Mouse (Mus musculus): ENCODE results near the gene Acbd6. TPM values are rescaled to one million over a fixed set of nuclear protein-coding genes. Genes with fewer than 3 reads are reported as not detected.

Acbd6 gene
- polyA plus RNA-seq, 1 experiment from 2014 or later = 109 TPM

GRCm38 (mm10) chr1:155608524-155608923, 50.6 kb downstream of the Acbd6 start:
- Histone ChIP-seq H3K4me1 (replicated peaks) (peaks cover 22% of the 10 kb centered on the region), H3K9ac (no peak overlapping the region), H3K36me3 (no peaks in the 10 kb centered on the region), H3K4me2 (no peak overlapping the region), H3K4me3 (no peak overlapping the region), H3K27ac (replicated peaks) (no peak overlapping the region), H3K27me3 (no peaks in the 10 kb centered on the region), H3K9me3 (no peaks in the 10 kb centered on the region)
- WGBS = 66% methylated on average over 4 of the region's 4 CpGs
- no peak for ATAC-seq (ENCODE audit: low FRiP score, low read depth)

GRCm38 (mm10) chr1:155614426-155614825, 56.5 kb downstream of the Acbd6 start:
- H3K4me3 ChIP-seq = no peak overlapping the region
- no peak overlapping the region for H3K27ac ChIP-seq (replicated peaks)
- no peaks in the 10 kb centered on the region for H3K4me1 ChIP-seq (replicated peaks)
- no peak for ATAC-seq (ENCODE audit: low FRiP score, low read depth)
- H3K27me3 ChIP-seq = no peaks in the 10 kb centered on the region
- no peak overlapping the region for H3K4me2 ChIP-seq
- no peak overlapping the region for H3K9ac ChIP-seq
- H3K9me3 ChIP-seq = no peaks in the 10 kb centered on the region
- H3K36me3 ChIP-seq = no peaks in the 10 kb centered on the region
- 55% methylated on average over 2 of the region's 2 CpGs for WGBS

GRCm38 (mm10) chr1:155621075-155621474, 63.2 kb downstream of the Acbd6 start:
- Histone ChIP-seq H3K4me1 (replicated peaks) (no peaks in the 10 kb centered on the region), H3K4me3 (no peak overlapping the region), H3K4me2 (no peak overlapping the region), H3K27ac (replicated peaks) (no peak overlapping the region), H3K9ac (no peak overlapping the region), H3K36me3 (peaks cover 8% of the 10 kb centered on the region), H3K9me3 (no peaks in the 10 kb centered on the region), H3K27me3 (no peaks in the 10 kb centered on the region)
- ATAC-seq (ENCODE audit: low FRiP score, low read depth) = no peak
- WGBS = 88% methylated on average over 6 of the region's 6 CpGs

GRCm38 (mm10) chr1:155623192-155623591, 65.3 kb downstream of the Acbd6 start:
- Histone ChIP-seq H3K4me1 (replicated peaks) (no peaks in the 10 kb centered on the region), H3K4me2 (no peak overlapping the region), H3K36me3 (peaks cover 8% of the 10 kb centered on the region), H3K4me3 (no peak overlapping the region), H3K9me3 (no peaks in the 10 kb centered on the region), H3K9ac (no peak overlapping the region), H3K27ac (replicated peaks) (no peak overlapping the region), H3K27me3 (no peaks in the 10 kb centered on the region)
- no peak for ATAC-seq (ENCODE audit: low FRiP score, low read depth)
- 90% methylated on average over 8 of the region's 8 CpGs for WGBS

- Histone ChIP-seq H3K4me3 (no peak overlapping the region), H3K4me2 (no peak overlapping the region), H3K36me3 (peaks cover 8% of the 10 kb centered on the region), H3K9ac (no peak overlapping the region), H3K27me3 (no peaks in the 10 kb centered on the region), H3K27ac (replicated peaks) (no peak overlapping the region), H3K4me1 (replicated peaks) (no peaks in the 10 kb centered on the region), H3K9me3 (no peaks in the 10 kb centered on the region)
- 89% methylated on average over 2 of the region's 2 CpGs for WGBS
- no peak for ATAC-seq (ENCODE audit: low FRiP score, low read depth)
These were observed 69.8 kb downstream of the Acbd6 start for GRCm38 (mm10) chr1:155627746-155628145.

- Histone ChIP-seq H3K9me3 (no peaks in the 10 kb centered on the region), H3K4me2 (no peak overlapping the region), H3K4me1 (replicated peaks) (no peaks in the 10 kb centered on the region), H3K9ac (no peak overlapping the region), H3K4me3 (no peak overlapping the region), H3K36me3 (no peaks in the 10 kb centered on the region), H3K27ac (replicated peaks) (no peak overlapping the region), H3K27me3 (no peaks in the 10 kb centered on the region)
- ATAC-seq (ENCODE audit: low FRiP score, low read depth) = no peak
- 81% methylated on average over 7 of the region's 7 CpGs for WGBS
These were observed 78.7 kb downstream of the Acbd6 start for GRCm38 (mm10) chr1:155636648-155637047.

GRCm38 (mm10) chr1:155645816-155646215, 87.9 kb downstream of the Acbd6 start:
- Histone ChIP-seq H3K36me3 (no peaks in the 10 kb centered on the region), H3K4me2 (no peak overlapping the region), H3K9me3 (no peaks in the 10 kb centered on the region), H3K4me3 (no peak overlapping the region), H3K27ac (replicated peaks) (no peak overlapping the region), H3K27me3 (no peaks in the 10 kb centered on the region), H3K4me1 (replicated peaks) (0 out of 2 replicates have a peak, but pooled peaks cover 4% of the 10 kb centered on the region), H3K9ac (no peak overlapping the region)
- 84% methylated on average over 5 of the region's 5 CpGs for WGBS
- no peak for ATAC-seq (ENCODE audit: low FRiP score, low read depth)

- 69% methylated on average over 10 of the region's 10 CpGs for WGBS
- no peak overlapping the region for H3K27ac ChIP-seq (replicated peaks)
- H3K4me2 ChIP-seq = no peak overlapping the region
- H3K27me3 ChIP-seq = no peaks in the 10 kb centered on the region
- H3K9ac ChIP-seq = no peak overlapping the region
- no peaks in the 10 kb centered on the region for H3K9me3 ChIP-seq
- 0 out of 2 replicates have a peak, but pooled peaks cover 4% of the 10 kb centered on the region for H3K4me1 ChIP-seq (replicated peaks)
- ATAC-seq (ENCODE audit: low FRiP score, low read depth) = no peak
- no peak overlapping the region for H3K4me3 ChIP-seq
- H3K36me3 ChIP-seq = no peaks in the 10 kb centered on the region
These were observed 88.7 kb downstream of the Acbd6 start for GRCm38 (mm10) chr1:155646345-155647307.

- no peak overlapping the region for H3K4me2 ChIP-seq
- no peak overlapping the region for H3K27ac ChIP-seq (replicated peaks)
- H3K9ac ChIP-seq = no peak overlapping the region
- H3K27me3 ChIP-seq = no peaks in the 10 kb centered on the region
- H3K9me3 ChIP-seq = no peaks in the 10 kb centered on the region
- ATAC-seq (ENCODE audit: low FRiP score, low read depth) = no peak
- H3K4me3 ChIP-seq = no peak overlapping the region
- H3K36me3 ChIP-seq = no peaks in the 10 kb centered on the region
- 71% methylated on average over 9 of the region's 9 CpGs for WGBS
- 0 out of 2 replicates have a peak, but pooled peaks cover 6% of the 10 kb centered on the region for H3K4me1 ChIP-seq (replicated peaks)
These were observed 92.4 kb downstream of the Acbd6 start for GRCm38 (mm10) chr1:155650121-155650846.

- Histone ChIP-seq H3K27ac (replicated peaks) (no peak overlapping the region), H3K4me3 (no peak overlapping the region), H3K9ac (no peak overlapping the region), H3K4me1 (replicated peaks) (0 out of 2 replicates have a peak, but pooled peaks cover 2% of the 10 kb centered on the region), H3K27me3 (no peaks in the 10 kb centered on the region), H3K9me3 (no peaks in the 10 kb centered on the region), H3K4me2 (no peak overlapping the region), H3K36me3 (no peaks in the 10 kb centered on the region)
- 18% methylated on average over 3 of the region's 3 CpGs for WGBS
- no peak for ATAC-seq (ENCODE audit: low FRiP score, low read depth)
These were observed 97.0 kb downstream of the Acbd6 start for GRCm38 (mm10) chr1:155654961-155655360.

GRCm38 (mm10) chr1:155656321-155656720, 98.4 kb downstream of the Acbd6 start:
- Histone ChIP-seq H3K4me3 (no peak overlapping the region), H3K4me1 (replicated peaks) (0 out of 2 replicates have a peak, but pooled peaks cover 2% of the 10 kb centered on the region), H3K9ac (no peak overlapping the region), H3K9me3 (no peaks in the 10 kb centered on the region), H3K27me3 (no peaks in the 10 kb centered on the region), H3K27ac (replicated peaks) (no peak overlapping the region), H3K36me3 (no peaks in the 10 kb centered on the region), H3K4me2 (no peak overlapping the region)
- 72% methylated on average over 5 of the region's 5 CpGs for WGBS
- ATAC-seq (ENCODE audit: low FRiP score, low read depth) = no peak

GRCm38 (mm10) chr1:155663994-155664393, 106.1 kb downstream of the Acbd6 start:
- Histone ChIP-seq H3K4me3 (no peak overlapping the region), H3K4me1 (replicated peaks) (no peaks in the 10 kb centered on the region), H3K27me3 (no peaks in the 10 kb centered on the region), H3K36me3 (no peaks in the 10 kb centered on the region), H3K9ac (no peak overlapping the region), H3K9me3 (no peaks in the 10 kb centered on the region), H3K4me2 (no peak overlapping the region), H3K27ac (replicated peaks) (no peak overlapping the region)
- no peak for ATAC-seq (ENCODE audit: low FRiP score, low read depth)
- 91% methylated on average over 5 of the region's 5 CpGs for WGBS

Measured in hindbrain, embryonic 15.5 days (tissue).